Mouse (Mus musculus) adipose tissue, adult 10 weeks (tissue): Measurements from ENCODE around the gene B4galt4. TPM values are rescaled to one million over a fixed set of nuclear protein-coding genes. Genes with fewer than 3 reads are reported as not detected.

Experiments used
- polyA plus RNA-seq: library from polyadenylated mRNA; stranded (reverse); fragments of 350-450 nt; fragmentation: Illumina TruSeq; extraction: RNeasy Lipid Tissue Mini Kit (QIAGEN cat#74804); gene quantifications from one replicate; pipeline ENCODE4 v1.2.3, GENCODE M21; 2014; ENCODE audit warnings: low read depth, low replicate concordance

B4galt4 gene
- polyA plus RNA-seq, result 59.9 TPM

GRCm38 (mm10) chr16:38742113-38742658 is at the start of gene B4galt4:
TSS of gene B4galt4 (plus strand) at chr16:38742264.

GRCm38 (mm10) chr16:38712581-38713403 is 29.3 kb upstream of the B4galt4 start, which contains the start of gene Arhgap31:
TSS of gene Arhgap31 (minus strand) at chr16:38713274.

GRCm38 (mm10) chr16:38800091-38800490 is 58.0 kb downstream of the B4galt4 start, which contains the start of gene Upk1b:
TSS of gene Upk1b (minus strand) at chr16:38800328.

Other genes starting within 250 kb of the B4galt4 start
- gene Timmdc1, start 219.6 kb upstream of the B4galt4 start, polyA plus RNA-seq, result 21.7 TPM
- gene Poglut1, start 192.0 kb upstream of the B4galt4 start, polyA plus RNA-seq, result 29.1 TPM
- 71.8 TPM for gene Tmem39a, start 183.6 kb upstream of the B4galt4 start, polyA plus RNA-seq
- 20.9 TPM for gene Arhgap31, start 29.0 kb upstream of the B4galt4 start, polyA plus RNA-seq
- 52.5 TPM for gene Upk1b, start 58.1 kb downstream of the B4galt4 start, polyA plus RNA-seq
- gene 4930435E12Rik, start 86.5 kb downstream of the B4galt4 start, polyA plus RNA-seq, result 1.6 TPM
- gene Igsf11, start 150.4 kb downstream of the B4galt4 start, polyA plus RNA-seq, result 3.5 TPM